ENCODE assay signal across 21 mouse cellular contexts in the genomic region with DNA sequence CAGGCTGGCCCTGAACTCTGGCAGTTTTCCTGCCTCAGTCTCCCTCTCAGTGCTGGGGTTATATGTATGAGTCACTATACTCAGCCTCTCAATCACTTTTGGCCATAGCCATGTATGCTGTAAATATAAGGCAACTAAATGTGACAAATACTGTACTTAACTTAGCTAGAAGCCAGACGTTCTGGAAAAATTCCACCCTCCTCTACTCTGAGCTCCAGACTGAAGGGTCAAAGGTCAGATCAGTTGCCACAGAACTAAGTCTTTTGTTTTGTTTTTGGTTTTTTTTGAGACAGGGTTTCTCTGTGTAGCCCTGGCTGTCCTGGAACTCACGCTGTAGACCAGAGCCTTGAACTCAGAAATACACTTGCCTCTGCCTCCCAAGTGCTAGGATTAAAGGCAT. TPM values are rescaled to one million over a fixed set of nuclear protein-coding genes. Genes with fewer than 3 reads are reported as not detected.
A peak's percentile ranks its signal among the peaks of the same experiment; 100 is the strongest.
DNase-seq lines count a peak whose midpoint lies in the region; ATAC-seq and TF ChIP-seq lines count a peak whose summit lies in the region.
"Had no signal": no experiment of that assay in that cellular context is flagged by ENCODE, and none has a peak within 500 bp of the region (broad histone marks: within the 10 kb centered on the region; RNA-seq: fewer than 3 reads in every experiment).

No protein-coding gene starts in this region.

- WGBS in liver, embryonic 12.5 days (ENCODE audit: insufficient replicate concordance): 72% methylated on average over 2 of the region's 2 CpGs
- WGBS in liver, embryonic 11.5 days: 56% methylated on average over 2 of the region's 2 CpGs
- WGBS in liver, embryonic 13.5 days (ENCODE audit: insufficient replicate concordance): 62% methylated on average over 2 of the region's 2 CpGs
- 36% methylated on average over 2 of the region's 2 CpGs for WGBS in stomach, postnatal 0 days

- peaks cover 71% of the 10 kb centered on the region for H3K4me1 ChIP-seq in liver, embryonic 12.5 days
- peaks cover 16% of the 10 kb centered on the region for H3K4me1 ChIP-seq in liver, embryonic 11.5 days (replicated peaks; ENCODE audit: control insufficient read depth, insufficient read depth, low read length)
- peaks cover 61% of the 10 kb centered on the region for H3K4me1 ChIP-seq in liver, embryonic 13.5 days (replicated peaks)
- no peaks in the 10 kb centered on the region for H3K4me1 ChIP-seq in stomach, postnatal 0 days (replicated peaks; ENCODE audit: control insufficient read depth, insufficient read depth)

- ATAC-seq in liver, embryonic 12.5 days: no peak
- ATAC-seq in liver, embryonic 11.5 days (replicated peaks; ENCODE audit: low FRiP score): no peak
- no peak for ATAC-seq in liver, embryonic 13.5 days (ENCODE audit: low read depth)
- ATAC-seq in stomach, postnatal 0 days (ENCODE audit: low FRiP score, low TSS enrichment): no peak
- ATAC-seq: CD4-positive, CD25-positive, alpha-beta regulatory T cell, adult 4 months; forebrain, embryonic 16.5 days had no signal

- 0 out of 2 replicates have a peak overlapping the region, but pooled peaks have one; percentile 6 for H3K9ac ChIP-seq in liver, embryonic 12.5 days
- H3K9ac ChIP-seq in liver, embryonic 11.5 days (ENCODE audit: low read depth, low read length): no peak overlapping the region
- H3K9ac ChIP-seq in liver, embryonic 13.5 days: no peak overlapping the region
- no peak overlapping the region for H3K9ac ChIP-seq in stomach, postnatal 0 days (ENCODE audit: low read length)
- H3K9ac ChIP-seq: embryonic facial prominence, embryonic 13.5 days; forebrain, embryonic 12.5 days; heart, embryonic 12.5 days; hindbrain, embryonic 14.5 days had no signal

- peaks cover 1% of the 10 kb centered on the region for H3K36me3 ChIP-seq in liver, embryonic 12.5 days
- H3K36me3 ChIP-seq in liver, embryonic 11.5 days (ENCODE audit: control insufficient read depth, insufficient read depth, low read length): no peaks in the 10 kb centered on the region
- H3K36me3 ChIP-seq in liver, embryonic 13.5 days: peaks cover 2% of the 10 kb centered on the region
- no peaks in the 10 kb centered on the region for H3K36me3 ChIP-seq in stomach, postnatal 0 days (ENCODE audit: control insufficient read depth, insufficient read depth, low read length)
- H3K36me3 ChIP-seq: embryonic facial prominence, embryonic 13.5 days; forebrain, embryonic 12.5 days; heart, embryonic 12.5 days; hindbrain, embryonic 10.5 days had no signal

- H3K9me3 ChIP-seq in liver, embryonic 12.5 days (replicated peaks): no peaks in the 10 kb centered on the region
- H3K9me3 ChIP-seq in liver, embryonic 11.5 days (ENCODE audit: control insufficient read depth, low read length): no peaks in the 10 kb centered on the region
- H3K9me3 ChIP-seq in liver, embryonic 13.5 days (replicated peaks): no peaks in the 10 kb centered on the region
- H3K9me3 ChIP-seq in stomach, postnatal 0 days (ENCODE audit: control insufficient read depth, low read length): no peaks in the 10 kb centered on the region
- H3K9me3 ChIP-seq: embryonic facial prominence, embryonic 13.5 days; forebrain, embryonic 12.5 days; G1E; heart, embryonic 12.5 days; hindbrain, embryonic 10.5 days had no signal

- DNase-seq in liver, embryonic 11.5 days (ENCODE audit: low spot score): no peak
- peak; percentile 44 for DNase-seq in NIH3T3 (ENCODE audit: low read depth)
- DNase-seq in liver, embryonic 13.5 days: no peak
- DNase-seq in yolk sac, embryonic 10.5 days (ENCODE audit: low spot score): peak; percentile 54
- no peak for DNase-seq in frontal cortex, adult 2 months (ENCODE audit: extremely low spot score in 1 of 2, low spot score in 1 of 2)
- no peak for DNase-seq in stomach, postnatal 0 days (ENCODE audit: low spot score)
- DNase-seq: adrenal gland, postnatal 14 days; B cell, adult 2 months; cerebellum, adult 11-12 months; cerebellum, adult 9-11 months; cerebellum, postnatal 36 days; gastrocnemius, postnatal 14 days had no signal

- no peak for TF ChIP-seq EP300 in stomach, postnatal 0 days (optimal IDR thresholded peaks at IDR 0.05)

- no peak overlapping the region for H3K4me3 ChIP-seq in liver, embryonic 12.5 days
- H3K4me3 ChIP-seq in liver, embryonic 11.5 days (ENCODE audit: low read depth, low read length): no peak overlapping the region
- no peak overlapping the region for H3K4me3 ChIP-seq in liver, embryonic 13.5 days (replicated peaks)
- H3K4me3 ChIP-seq in stomach, postnatal 0 days (ENCODE audit: low read depth, low read length): no peak overlapping the region
- H3K4me3 ChIP-seq: embryonic facial prominence, embryonic 13.5 days; forebrain, embryonic 12.5 days; heart, embryonic 12.5 days; hindbrain, embryonic 10.5 days had no signal

- no peak overlapping the region for H3K4me2 ChIP-seq in liver, embryonic 12.5 days
- H3K4me2 ChIP-seq in liver, embryonic 11.5 days: no peak overlapping the region
- no peak overlapping the region for H3K4me2 ChIP-seq in liver, embryonic 13.5 days
- no peak overlapping the region for H3K4me2 ChIP-seq in stomach, postnatal 0 days (replicated peaks; ENCODE audit: low read depth)
- H3K4me2 ChIP-seq: embryonic facial prominence, embryonic 13.5 days; forebrain, embryonic 12.5 days; heart, embryonic 12.5 days; hindbrain, embryonic 14.5 days had no signal

- no peak for TF ChIP-seq CTCF in stomach, postnatal 0 days (IDR thresholded peaks at IDR 0.05; ENCODE audit: low read depth)

- H3K27me3 ChIP-seq in liver, embryonic 12.5 days (replicated peaks): no peaks in the 10 kb centered on the region
- no peaks in the 10 kb centered on the region for H3K27me3 ChIP-seq in liver, embryonic 11.5 days (replicated peaks; ENCODE audit: control insufficient read depth, insufficient read depth, low read length)
- no peaks in the 10 kb centered on the region for H3K27me3 ChIP-seq in liver, embryonic 13.5 days
- H3K27me3 ChIP-seq in stomach, postnatal 0 days (ENCODE audit: control insufficient read depth, insufficient read depth, low read length): no peaks in the 10 kb centered on the region
- H3K27me3 ChIP-seq: embryonic facial prominence, embryonic 13.5 days; heart, embryonic 12.5 days had no signal

- H3K27ac ChIP-seq in liver, embryonic 12.5 days: peak overlapping the region; percentile 83
- no peak overlapping the region for H3K27ac ChIP-seq in liver, embryonic 11.5 days (ENCODE audit: low read depth, low read length)
- H3K27ac ChIP-seq in liver, embryonic 13.5 days: peak overlapping the region; percentile 89
- H3K27ac ChIP-seq in stomach, postnatal 0 days (replicated peaks): no peak overlapping the region
- H3K27ac ChIP-seq: embryonic facial prominence, embryonic 13.5 days; forebrain, embryonic 12.5 days; hindbrain, embryonic 10.5 days; hindbrain, embryonic 14.5 days had no signal

RNA-seq across cellular contexts. Expression of gene Rec8, which starts 2.0 kb away (rescaled TPM):
- polyA plus RNA-seq in liver, embryonic 12.5 days (2016; fragmentation: Nextera tagmentation; extraction: Ambion mirVana): 1.8 and 3.2 TPM in 2 replicates
- polyA plus RNA-seq in liver, embryonic 11.5 days (2014; fragmentation: Nextera tagmentation; extraction: Ambion mirVana): 2.8 and 5.2 TPM in 2 replicates
- polyA plus RNA-seq in liver, embryonic 13.5 days (2015; fragmentation: Nextera tagmentation; extraction: Ambion mirVana): 1.6 and 1.7 TPM in 2 replicates
- polyA plus RNA-seq in frontal cortex, adult 2 months (2012; rRNA removed): 17.2 and 22.6 TPM in 2 replicates
- polyA plus RNA-seq in stomach, postnatal 0 days (2015; fragmentation: Nextera tagmentation; extraction: Ambion mirVana): 4.5 TPM in 2 replicates

RNA-seq across cellular contexts. Expression of gene Irf9, which starts 12.5 kb away (rescaled TPM):
- polyA plus RNA-seq in liver, embryonic 12.5 days (2016; fragmentation: Nextera tagmentation; extraction: Ambion mirVana): 14.4 and 15.3 TPM in 2 replicates
- 11.6 and 13.0 TPM in 2 replicates for polyA plus RNA-seq in liver, embryonic 11.5 days (2014; fragmentation: Nextera tagmentation; extraction: Ambion mirVana)
- 14.8 and 16.4 TPM in 2 replicates for polyA plus RNA-seq in liver, embryonic 13.5 days (2015; fragmentation: Nextera tagmentation; extraction: Ambion mirVana)
- 19.1 and 22.9 TPM in 2 replicates for polyA plus RNA-seq in frontal cortex, adult 2 months (2012; rRNA removed)
- 14.1 and 14.7 TPM in 2 replicates for polyA plus RNA-seq in stomach, postnatal 0 days (2015; fragmentation: Nextera tagmentation; extraction: Ambion mirVana)

RNA-seq across cellular contexts. Expression of gene Ipo4, which starts 19.9 kb away (rescaled TPM):
- 46.0 and 48.8 TPM in 2 replicates for polyA plus RNA-seq in liver, embryonic 12.5 days (2016; fragmentation: Nextera tagmentation; extraction: Ambion mirVana)
- polyA plus RNA-seq in liver, embryonic 11.5 days (2014; fragmentation: Nextera tagmentation; extraction: Ambion mirVana): 90.1 and 92.1 TPM in 2 replicates
- 35.2 and 36.5 TPM in 2 replicates for polyA plus RNA-seq in liver, embryonic 13.5 days (2015; fragmentation: Nextera tagmentation; extraction: Ambion mirVana)
- 139 and 152 TPM in 2 replicates for polyA plus RNA-seq in frontal cortex, adult 2 months (2012; rRNA removed)
- 28.8 and 38.3 TPM in 2 replicates for polyA plus RNA-seq in stomach, postnatal 0 days (2015; fragmentation: Nextera tagmentation; extraction: Ambion mirVana)

RNA-seq across cellular contexts. Expression of gene Gm49378, which starts 21.8 kb away (rescaled TPM):
- polyA plus RNA-seq in liver, embryonic 12.5 days (2016; fragmentation: Nextera tagmentation; extraction: Ambion mirVana): 1.8 and 2.8 TPM in 2 replicates
- polyA plus RNA-seq in liver, embryonic 11.5 days (2014; fragmentation: Nextera tagmentation; extraction: Ambion mirVana): 2.7 and 2.8 TPM in 2 replicates
- polyA plus RNA-seq in liver, embryonic 13.5 days (2015; fragmentation: Nextera tagmentation; extraction: Ambion mirVana): 1.4 and 1.7 TPM in 2 replicates
- 4.3 and 6.2 TPM in 2 replicates for polyA plus RNA-seq in frontal cortex, adult 2 months (2012; rRNA removed)
- polyA plus RNA-seq in stomach, postnatal 0 days (2015; fragmentation: Nextera tagmentation; extraction: Ambion mirVana): 1.2 and 1.3 TPM in 2 replicates

RNA-seq across cellular contexts. Expression of gene Rnf31, which starts 24.4 kb away (rescaled TPM):
- polyA plus RNA-seq in liver, embryonic 12.5 days (2016; fragmentation: Nextera tagmentation; extraction: Ambion mirVana): 14.2 and 15.7 TPM in 2 replicates
- 21.2 and 23.1 TPM in 2 replicates for polyA plus RNA-seq in liver, embryonic 11.5 days (2014; fragmentation: Nextera tagmentation; extraction: Ambion mirVana)
- 9.0 and 12.6 TPM in 2 replicates for polyA plus RNA-seq in liver, embryonic 13.5 days (2015; fragmentation: Nextera tagmentation; extraction: Ambion mirVana)
- polyA plus RNA-seq in frontal cortex, adult 2 months (2012; rRNA removed): 24.2 TPM in 2 replicates
- 9.5 and 11.3 TPM in 2 replicates for polyA plus RNA-seq in stomach, postnatal 0 days (2015; fragmentation: Nextera tagmentation; extraction: Ambion mirVana)

Comparison
In these comparisons a context has a peak if more than half of its experiments do, and no peak if none do; other contexts are left out.
1. H3K27ac ChIP-seq: peak in liver, embryonic 12.5 days (single experiment) and liver, embryonic 13.5 days (single experiment); none in liver, embryonic 11.5 days (single experiment) and stomach, postnatal 0 days (single experiment).
2. DNase-seq: peak in NIH3T3 (single experiment) and yolk sac, embryonic 10.5 days (single experiment); none in liver, embryonic 11.5 days (single experiment), liver, embryonic 13.5 days (single experiment), frontal cortex, adult 2 months (0 of 2) and stomach, postnatal 0 days (single experiment).